Mouse (Mus musculus): ENCODE measurements around the gene Galm. TPM values are rescaled to one million over a fixed set of nuclear protein-coding genes. Genes with fewer than 3 reads are reported as not detected.
"Not testable (repeated sequence)": the region's sequence is repeated elsewhere in the genome, so short reads cannot be mapped to it uniquely, and the experiment has no call there.

Galm gene
- total RNA-seq, 2 experiments from 2014 or later, result 1.8 to 2.6 TPM

DNA sequence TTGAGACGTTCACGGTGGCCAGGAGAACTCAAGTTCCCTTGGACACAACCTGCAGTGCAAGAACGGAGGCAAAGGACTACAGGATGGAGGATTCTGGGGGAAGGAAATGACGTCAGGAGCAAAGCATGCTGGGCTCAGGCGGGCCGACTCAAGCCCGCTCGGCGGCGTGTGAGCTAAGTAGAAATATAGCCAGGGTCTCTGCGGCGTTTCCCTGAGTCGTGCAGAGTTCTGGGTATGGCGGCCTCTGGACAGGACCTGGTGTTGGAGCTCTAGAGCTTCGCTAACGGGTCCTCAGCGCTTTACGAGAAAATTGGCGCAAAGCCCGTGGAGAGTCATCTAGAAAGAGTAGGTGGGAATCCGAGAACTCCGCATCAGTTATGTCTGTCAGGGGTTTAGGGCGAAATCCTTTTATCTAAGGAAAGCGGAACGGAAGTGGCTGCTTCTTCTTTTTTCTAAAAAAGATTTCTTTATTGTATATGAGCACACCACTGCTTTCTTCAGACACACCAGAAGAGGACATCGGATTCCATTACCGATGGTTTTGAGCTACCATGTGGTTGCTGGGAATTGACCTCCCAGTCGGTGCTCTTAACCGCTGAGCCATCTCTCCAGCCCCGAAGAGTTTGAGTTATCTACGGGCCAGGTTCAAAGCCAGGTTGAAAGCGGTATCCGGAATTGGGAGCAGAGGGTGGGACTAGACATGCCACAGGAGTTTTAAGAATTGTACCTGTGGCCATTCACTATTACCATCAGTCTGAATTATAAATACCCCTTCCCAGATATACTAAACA lies 97.2 kb downstream of the Galm start, which contains the start of gene Gemin6:
Gene Gemin6 (plus strand): TSS at position 116 of the 791 bp plus-strand sequence.
- DNase-seq (ENCODE audit: extremely low spot score in 1 of 2, low spot score in 2 of 2), result peak; percentile 85 to 87
- intact Hi-C loops (cut with DNase I), result no loop called here
- TF ChIP-seq CTCF (IDR thresholded peaks at IDR 0.05), result no peak
- Histone ChIP-seq H3K27ac (peak within 1 kb of the TSS; percentile 79), H3K4me3 (peak within 1 kb of the TSS; percentile 69)

GRCm38 (mm10) chr17:80225142-80225541 lies 97.9 kb downstream of the Galm start:
- H3K4me3 ChIP-seq, result peak overlapping the region; percentile 69
- DNase-seq (ENCODE audit: extremely low spot score in 1 of 2, low spot score in 2 of 2); H3K27ac ChIP-seq; intact Hi-C loops (cut with DNase I): not testable (repeated sequence)

DNA sequence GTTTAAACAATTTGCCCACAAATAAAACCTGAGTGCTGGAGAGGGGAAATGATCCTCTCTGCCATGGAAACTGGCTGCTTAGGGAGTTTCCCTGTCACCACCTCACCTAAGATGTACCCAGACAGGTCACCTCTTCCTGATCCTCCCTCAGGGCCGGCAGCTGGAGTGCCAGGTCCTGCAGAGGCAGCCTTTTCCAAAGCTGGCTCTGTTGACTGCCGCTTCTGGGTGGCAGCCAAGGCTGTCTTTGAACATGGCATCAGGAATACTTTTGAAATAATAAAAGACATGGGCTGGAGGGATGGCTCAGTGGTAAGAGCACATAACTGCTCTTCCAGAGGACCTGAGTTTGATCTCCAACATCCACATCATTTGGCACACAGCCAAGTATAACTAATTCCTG lies 102.1 kb downstream of the Galm start:
- DNase-seq (ENCODE audit: extremely low spot score in 1 of 2, low spot score in 2 of 2), result no peak
- no peak overlapping the region for H3K27ac ChIP-seq
- intact Hi-C loops (cut with DNase I), result no loop called here
- no peak for TF ChIP-seq CTCF (IDR thresholded peaks at IDR 0.05)
- no peak overlapping the region for H3K4me3 ChIP-seq

GRCm38 (mm10) chr17:80233844-80234243 lies 106.6 kb downstream of the Galm start:
- DNase-seq (ENCODE audit: extremely low spot score in 1 of 2, low spot score in 2 of 2), result no peak
- intact Hi-C loops (cut with DNase I), result no loop called here

GRCm38 (mm10) chr17:80234376-80234775 lies 107.1 kb downstream of the Galm start:
- intact Hi-C loops (cut with DNase I), result no loop called here
- Histone ChIP-seq H3K27ac (no peak overlapping the region), H3K4me3 (no peak overlapping the region)
- no peak for DNase-seq (ENCODE audit: extremely low spot score in 1 of 2, low spot score in 2 of 2)
- no peak for TF ChIP-seq CTCF (IDR thresholded peaks at IDR 0.05)

More at GRCm38 (mm10) chr17:80233844-80234243, 106.6 kb downstream of the Galm start:
- Histone ChIP-seq H3K4me3 (no peak overlapping the region), H3K27ac (no peak overlapping the region)
- TF ChIP-seq CTCF (IDR thresholded peaks at IDR 0.05), result no peak

Other genes starting within 250 kb of the Galm start
- gene Atl2, start 231.3 kb upstream of the Galm start, total RNA-seq (2021), result 10 to 100 TPM; 64.4 to 67.2 TPM
- gene Hnrnpll, start 65.1 kb upstream of the Galm start, total RNA-seq (2021), result 10 to 100 TPM; 64.0 to 66.9 TPM
- 100 to 1,000 TPM; 103 to 115 TPM for gene Srsf7, start 79.8 kb downstream of the Galm start, total RNA-seq (2021)
- gene Ttc39d, start 80.0 kb downstream of the Galm start, total RNA-seq (2021), result under 1 TPM in 1 of 2 experiments, not detected in 1; 0.18 TPM
- 1 to 10 TPM; 5.3 to 5.9 TPM for gene Gemin6, start 97.0 kb downstream of the Galm start, total RNA-seq (2021)
- gene Morn2, start 162.7 kb downstream of the Galm start, total RNA-seq (2021), result 10 to 100 TPM; 15.6 to 16.3 TPM
- gene Dhx57, start 163.0 kb downstream of the Galm start, total RNA-seq (2021), result 10 to 100 TPM; 40.7 to 45.1 TPM
- 1 to 10 TPM; 2.5 to 2.8 TPM for gene Arhgef33, start 179.9 kb downstream of the Galm start, total RNA-seq (2021)
- gene Gm10190, start 246.1 kb downstream of the Galm start, total RNA-seq (2021), result 1 to 10 TPM; 1.4 to 2.4 TPM

Data from left cerebral cortex, adult 2 months (tissue).